13 mouse cellular contexts compared by ENCODE assay signal in genomic region chr10:127180695-127181047, GRCm38 (mm10). TPM values are rescaled to one million over a fixed set of nuclear protein-coding genes. Genes with fewer than 3 reads are reported as not detected.
DNase-seq lines count a peak whose midpoint lies in the region; ATAC-seq lines count a peak whose summit lies in the region.
"Had no signal": no experiment of that assay in that cellular context is flagged by ENCODE, and none has a peak within 500 bp of the region (broad histone marks: within the 10 kb centered on the region; RNA-seq: fewer than 3 reads in every experiment).

No protein-coding gene starts in this region.

- no peaks in the 10 kb centered on the region for H3K9me3 ChIP-seq in hindbrain, embryonic 10.5 days
- H3K9me3 ChIP-seq in hindbrain, embryonic 16.5 days (ENCODE audit: control insufficient read depth, low read length): no peaks in the 10 kb centered on the region
- H3K9me3 ChIP-seq in midbrain, embryonic 15.5 days: no peaks in the 10 kb centered on the region
- H3K9me3 ChIP-seq in midbrain, embryonic 14.5 days (ENCODE audit: control insufficient read depth, low read length): no peaks in the 10 kb centered on the region
- H3K9me3 ChIP-seq in neural tube, embryonic 15.5 days (replicated peaks): no peaks in the 10 kb centered on the region

- no peak overlapping the region for H3K27ac ChIP-seq in hindbrain, embryonic 10.5 days
- H3K27ac ChIP-seq in hindbrain, embryonic 16.5 days (ENCODE audit: low read depth, low read length): no peak overlapping the region
- H3K27ac ChIP-seq in midbrain, embryonic 15.5 days: no peak overlapping the region
- H3K27ac ChIP-seq in midbrain, embryonic 14.5 days (replicated peaks; ENCODE audit: low read depth, low read length): no peak overlapping the region
- H3K27ac ChIP-seq in neural tube, embryonic 15.5 days (replicated peaks): no peak overlapping the region
- H3K27ac ChIP-seq: liver, embryonic 14.5 days had no signal

- H3K4me3 ChIP-seq in hindbrain, embryonic 10.5 days: peak overlapping the region; percentile 35; the same call in 1 of the 2 replicates
- no peak overlapping the region for H3K4me3 ChIP-seq in hindbrain, embryonic 16.5 days (ENCODE audit: low read length)
- H3K4me3 ChIP-seq in midbrain, embryonic 15.5 days: no peak overlapping the region
- no peak overlapping the region for H3K4me3 ChIP-seq in midbrain, embryonic 14.5 days (replicated peaks; ENCODE audit: low read depth, low read length)
- H3K4me3 ChIP-seq in neural tube, embryonic 15.5 days (replicated peaks): no peak overlapping the region
- H3K4me3 ChIP-seq: erythroblast, embryonic 14.5 days had no signal

- H3K4me2 ChIP-seq in hindbrain, embryonic 16.5 days (ENCODE audit: low read length): no peak overlapping the region
- 0 out of 2 replicates have a peak overlapping the region, but pooled peaks have one; percentile 41 for H3K4me2 ChIP-seq in midbrain, embryonic 15.5 days
- no peak overlapping the region; the same call in 1 of the 2 replicates for H3K4me2 ChIP-seq in midbrain, embryonic 14.5 days (ENCODE audit: low read length)
- H3K4me2 ChIP-seq in neural tube, embryonic 15.5 days: peak overlapping the region; percentile 48

- 9% methylated on average over 3 of the region's 3 CpGs for WGBS in hindbrain, embryonic 10.5 days
- WGBS in hindbrain, embryonic 16.5 days: 22% methylated on average over 3 of the region's 3 CpGs
- WGBS in midbrain, embryonic 15.5 days: 29% methylated on average over 3 of the region's 3 CpGs
- WGBS in midbrain, embryonic 14.5 days: 8% methylated on average over 3 of the region's 3 CpGs
- WGBS in neural tube, embryonic 15.5 days: 22% methylated on average over 3 of the region's 3 CpGs

- peaks cover 19% of the 10 kb centered on the region for H3K36me3 ChIP-seq in hindbrain, embryonic 10.5 days
- H3K36me3 ChIP-seq in hindbrain, embryonic 16.5 days (ENCODE audit: control insufficient read depth, insufficient read depth, low read length): no peaks in the 10 kb centered on the region
- no peaks in the 10 kb centered on the region for H3K36me3 ChIP-seq in midbrain, embryonic 15.5 days (replicated peaks)
- H3K36me3 ChIP-seq in midbrain, embryonic 14.5 days (ENCODE audit: control insufficient read depth, insufficient read depth, low read length): no peaks in the 10 kb centered on the region
- H3K36me3 ChIP-seq in neural tube, embryonic 15.5 days: peaks cover 3% of the 10 kb centered on the region; the same call in 1 of the 2 replicates

- ATAC-seq in hindbrain, embryonic 16.5 days: no peak
- no peak for ATAC-seq in midbrain, embryonic 15.5 days (replicated peaks)
- no peak for ATAC-seq in midbrain, embryonic 14.5 days (ENCODE audit: low FRiP score, low TSS enrichment)
- no peak for ATAC-seq in neural tube, embryonic 15.5 days (ENCODE audit: low FRiP score)
- ATAC-seq: Patski had no signal

- H3K27me3 ChIP-seq in hindbrain, embryonic 10.5 days (ENCODE audit: insufficient read depth, poor library complexity, severe bottlenecking): peaks cover 99% of the 10 kb centered on the region
- H3K27me3 ChIP-seq in hindbrain, embryonic 16.5 days (replicated peaks; ENCODE audit: control insufficient read depth, insufficient read depth, low read length): peaks cover 33% of the 10 kb centered on the region
- H3K27me3 ChIP-seq in midbrain, embryonic 15.5 days (replicated peaks): peaks cover 53% of the 10 kb centered on the region
- H3K27me3 ChIP-seq in midbrain, embryonic 14.5 days (ENCODE audit: control insufficient read depth, insufficient read depth, low read length): peaks cover 50% of the 10 kb centered on the region
- H3K27me3 ChIP-seq in neural tube, embryonic 15.5 days (replicated peaks): peaks cover 59% of the 10 kb centered on the region
- H3K27me3 ChIP-seq: Patski had no signal

- peaks cover 71% of the 10 kb centered on the region for H3K4me1 ChIP-seq in hindbrain, embryonic 10.5 days (replicated peaks)
- peaks cover 21% of the 10 kb centered on the region for H3K4me1 ChIP-seq in hindbrain, embryonic 16.5 days (ENCODE audit: control insufficient read depth, insufficient read depth, low read depth, low read length)
- H3K4me1 ChIP-seq in midbrain, embryonic 15.5 days: peaks cover 37% of the 10 kb centered on the region
- H3K4me1 ChIP-seq in midbrain, embryonic 14.5 days (ENCODE audit: control insufficient read depth, insufficient read depth, low read length): peaks cover 13% of the 10 kb centered on the region
- H3K4me1 ChIP-seq in neural tube, embryonic 15.5 days: peaks cover 35% of the 10 kb centered on the region

- DNase-seq in cerebellum, adult 9-11 months: peak; percentile 8
- DNase-seq in cerebellum, adult 18-20 months: no peak
- DNase-seq in hindbrain, embryonic 10.5 days (ENCODE audit: low spot score): no peak
- no peak for DNase-seq in midbrain, embryonic 14.5 days
- no peak for DNase-seq in right cerebral cortex, postnatal 4 days
- DNase-seq: adrenal gland, postnatal 25 days; cerebellum, adult 8-10 months had no signal

- no peak overlapping the region for H3K9ac ChIP-seq in hindbrain, embryonic 16.5 days (ENCODE audit: low read depth, low read length)
- no peak overlapping the region for H3K9ac ChIP-seq in midbrain, embryonic 15.5 days
- no peak overlapping the region for H3K9ac ChIP-seq in midbrain, embryonic 14.5 days (replicated peaks; ENCODE audit: low read length)
- H3K9ac ChIP-seq in neural tube, embryonic 15.5 days (replicated peaks): 0 out of 2 replicates have a peak overlapping the region, but pooled peaks have one; percentile 21
- H3K9ac ChIP-seq: liver, embryonic 14.5 days had no signal

RNA-seq across cellular contexts. Expression of gene Slc26a10, which starts 0.2 kb away (rescaled TPM):
- 1.6 and 2.1 TPM in 2 replicates for polyA plus RNA-seq in hindbrain, embryonic 10.5 days (2016; fragmentation: Nextera tagmentation; extraction: Ambion mirVana)
- 1.4 and 1.5 TPM in 2 replicates for polyA plus RNA-seq in hindbrain, embryonic 16.5 days (2015; fragmentation: Nextera tagmentation; extraction: Ambion mirVana)
- polyA plus RNA-seq in midbrain, embryonic 15.5 days (2015; fragmentation: Nextera tagmentation; extraction: Ambion mirVana): 0.94 and 0.98 TPM in 2 replicates
- polyA plus RNA-seq in midbrain, embryonic 14.5 days (2014; fragmentation: Nextera tagmentation; extraction: Ambion mirVana): 0.58 and 0.66 TPM in 2 replicates
- polyA plus RNA-seq in neural tube, embryonic 15.5 days (2015; fragmentation: Nextera tagmentation; extraction: Ambion mirVana): 1.0 TPM in 2 replicates
- polyA plus RNA-seq: erythroblast, embryonic 14.5 days had no signal

RNA-seq across cellular contexts. Expression of gene Arhgef25, which starts 9.2 kb away (rescaled TPM):
- 29.8 and 33.5 TPM in 2 replicates for polyA plus RNA-seq in hindbrain, embryonic 10.5 days (2016; fragmentation: Nextera tagmentation; extraction: Ambion mirVana)
- 29.0 and 29.1 TPM in 2 replicates for polyA plus RNA-seq in hindbrain, embryonic 16.5 days (2015; fragmentation: Nextera tagmentation; extraction: Ambion mirVana)
- 20.6 and 21.9 TPM in 2 replicates for polyA plus RNA-seq in midbrain, embryonic 15.5 days (2015; fragmentation: Nextera tagmentation; extraction: Ambion mirVana)
- polyA plus RNA-seq in midbrain, embryonic 14.5 days (2014; fragmentation: Nextera tagmentation; extraction: Ambion mirVana): 19.0 and 19.6 TPM in 2 replicates
- polyA plus RNA-seq in neural tube, embryonic 15.5 days (2015; fragmentation: Nextera tagmentation; extraction: Ambion mirVana): 32.7 and 34.9 TPM in 2 replicates

RNA-seq across cellular contexts. Expression of gene Dtx3, which starts 14.9 kb away (rescaled TPM):
- polyA plus RNA-seq in hindbrain, embryonic 10.5 days (2016; fragmentation: Nextera tagmentation; extraction: Ambion mirVana): 110 and 151 TPM in 2 replicates
- 213 and 233 TPM in 2 replicates for polyA plus RNA-seq in hindbrain, embryonic 16.5 days (2015; fragmentation: Nextera tagmentation; extraction: Ambion mirVana)
- 288 and 297 TPM in 2 replicates for polyA plus RNA-seq in midbrain, embryonic 15.5 days (2015; fragmentation: Nextera tagmentation; extraction: Ambion mirVana)
- polyA plus RNA-seq in midbrain, embryonic 14.5 days (2014; fragmentation: Nextera tagmentation; extraction: Ambion mirVana): 219 and 244 TPM in 2 replicates
- 211 and 245 TPM in 2 replicates for polyA plus RNA-seq in neural tube, embryonic 15.5 days (2015; fragmentation: Nextera tagmentation; extraction: Ambion mirVana)

RNA-seq across cellular contexts. Expression of gene B4galnt1, which starts 15.6 kb away (rescaled TPM):
- polyA plus RNA-seq in hindbrain, embryonic 10.5 days (2016; fragmentation: Nextera tagmentation; extraction: Ambion mirVana): 4.4 and 12.7 TPM in 2 replicates
- 59.0 and 74.1 TPM in 2 replicates for polyA plus RNA-seq in hindbrain, embryonic 16.5 days (2015; fragmentation: Nextera tagmentation; extraction: Ambion mirVana)
- polyA plus RNA-seq in midbrain, embryonic 15.5 days (2015; fragmentation: Nextera tagmentation; extraction: Ambion mirVana): 62.2 and 62.3 TPM in 2 replicates
- polyA plus RNA-seq in midbrain, embryonic 14.5 days (2014; fragmentation: Nextera tagmentation; extraction: Ambion mirVana): 66.8 and 74.1 TPM in 2 replicates
- 69.5 and 70.4 TPM in 2 replicates for polyA plus RNA-seq in neural tube, embryonic 15.5 days (2015; fragmentation: Nextera tagmentation; extraction: Ambion mirVana)

RNA-seq across cellular contexts. Expression of gene Pip4k2c, which starts 30.7 kb away (rescaled TPM):
- 17.9 and 21.9 TPM in 2 replicates for polyA plus RNA-seq in hindbrain, embryonic 10.5 days (2016; fragmentation: Nextera tagmentation; extraction: Ambion mirVana)
- polyA plus RNA-seq in hindbrain, embryonic 16.5 days (2015; fragmentation: Nextera tagmentation; extraction: Ambion mirVana): 20.5 and 20.7 TPM in 2 replicates
- polyA plus RNA-seq in midbrain, embryonic 15.5 days (2015; fragmentation: Nextera tagmentation; extraction: Ambion mirVana): 17.9 and 18.7 TPM in 2 replicates
- polyA plus RNA-seq in midbrain, embryonic 14.5 days (2014; fragmentation: Nextera tagmentation; extraction: Ambion mirVana): 12.5 and 14.6 TPM in 2 replicates
- polyA plus RNA-seq in neural tube, embryonic 15.5 days (2015; fragmentation: Nextera tagmentation; extraction: Ambion mirVana): 19.8 and 23.0 TPM in 2 replicates

Comparison
In these comparisons a context has a peak if more than half of its experiments do, and no peak if none do; other contexts are left out.
1. H3K4me2 ChIP-seq: peak in midbrain, embryonic 15.5 days (single experiment) and neural tube, embryonic 15.5 days (single experiment); none in hindbrain, embryonic 16.5 days (single experiment) and midbrain, embryonic 14.5 days (single experiment).